Comparison of ENCODE assay signal across 13 mouse cellular contexts in the genomic region with DNA sequence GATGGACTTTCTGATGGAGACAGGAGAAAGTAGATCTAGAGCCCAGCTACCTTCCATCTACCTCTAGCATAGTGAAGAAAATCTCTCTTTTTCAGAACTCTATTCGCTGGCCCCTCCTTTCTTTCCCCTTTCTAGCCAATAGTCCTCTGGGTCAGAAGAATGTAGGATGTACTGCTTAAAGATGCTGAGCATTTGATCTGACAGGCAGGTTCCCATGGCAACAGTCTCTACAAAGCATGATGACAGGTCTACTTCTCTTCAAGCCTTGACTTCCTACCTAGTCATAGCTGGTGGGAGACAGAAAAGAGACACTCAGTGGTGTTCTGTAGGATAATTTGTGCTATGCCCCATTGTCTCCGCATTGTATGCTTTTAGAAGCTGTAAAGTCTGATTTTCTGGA.
"Had no signal": no experiment of that assay in that cellular context is flagged by ENCODE, and none has a peak within 500 bp of the region (broad histone marks: within the 10 kb centered on the region; RNA-seq: fewer than 3 reads in every experiment).

No protein-coding gene starts in this region.

- H3K4me2 ChIP-seq: liver, embryonic 13.5 days had no signal

- H3K4me1 ChIP-seq: limb, embryonic 10.5 days; liver, embryonic 13.5 days had no signal

- DNase-seq: kidney, adult 2 months; kidney, postnatal 25 days; liver, embryonic 13.5 days; lung, adult 2 months; lung, postnatal 36 days; right cerebral cortex, adult 18-20 months; right cerebral cortex, postnatal 25 days; thymus, adult 18-20 months; thymus, postnatal 14 days had no signal

- H3K27ac ChIP-seq: left cerebral cortex, adult 2 months; limb, embryonic 10.5 days; liver, embryonic 13.5 days had no signal

- H3K36me3 ChIP-seq: limb, embryonic 10.5 days; liver, embryonic 13.5 days had no signal

- H3K27me3 ChIP-seq: liver, embryonic 13.5 days had no signal

- ATAC-seq: intestine, embryonic 16.5 days; lung, postnatal 0 days had no signal

- H3K4me3 ChIP-seq: left cerebral cortex, adult 2 months; limb, embryonic 10.5 days; liver, embryonic 13.5 days had no signal

- H3K9me3 ChIP-seq: limb, embryonic 10.5 days; liver, embryonic 13.5 days had no signal

- H3K9ac ChIP-seq: liver, embryonic 13.5 days had no signal
